Mouse (Mus musculus) T-helper 2 cell (primary cell): Measurements from ENCODE around the gene Dcst2.

ENCODE experiments used
- in situ Hi-C: fragments of 300-600 bp; cut with MboI, MseI; formaldehyde crosslinking; loops from one replicate; pipeline ENCODE4 v1.15.1; 2025; ENCODE audit warnings: high pct_unique_total_duplicates

The Dcst2 gene

GRCm38 (mm10) chr3:89411490-89412393 is 50.0 kb downstream of the Dcst2 start, which contains the start of gene Flad1:
Gene Flad1 (minus strand): TSS chr3:89411870.
- in situ Hi-C loops = no loop called here

- in situ Hi-C loops = no loop called here
These were observed 54.4 kb downstream of the Dcst2 start for GRCm38 (mm10) chr3:89416158-89416557.

GRCm38 (mm10) chr3:89417131-89417530 is 55.4 kb downstream of the Dcst2 start:
- in situ Hi-C loops = no loop called here

- in situ Hi-C loops = no loop called here
These were observed 56.0 kb downstream of the Dcst2 start for GRCm38 (mm10) chr3:89417840-89418169.

GRCm38 (mm10) chr3:89418170-89418860 is 56.5 kb downstream of the Dcst2 start, which contains the start of the genes Cks1b and Shc1:
Gene Cks1b (minus strand): TSS chr3:89418383.
Gene Shc1 (plus strand): TSS chr3:89418443.
- in situ Hi-C loops = no loop called here

- in situ Hi-C loops = no loop called here
These were observed 57.1 kb downstream of the Dcst2 start for GRCm38 (mm10) chr3:89418861-89419250.

- in situ Hi-C loops = no loop called here
These were observed 57.8 kb downstream of the Dcst2 start for GRCm38 (mm10) chr3:89419571-89419970.

- in situ Hi-C loops = no loop called here
These were observed 58.2 kb downstream of the Dcst2 start for GRCm38 (mm10) chr3:89419981-89420380.

- in situ Hi-C loops = no loop called here
These were observed 58.6 kb downstream of the Dcst2 start for GRCm38 (mm10) chr3:89420421-89420820.

GRCm38 (mm10) chr3:89421002-89421774 is 59.4 kb downstream of the Dcst2 start:
- in situ Hi-C loops = no loop called here

- in situ Hi-C loops = no loop called here
These were observed 60.2 kb downstream of the Dcst2 start for GRCm38 (mm10) chr3:89421810-89422473.

GRCm38 (mm10) chr3:89422556-89423205 is 60.9 kb downstream of the Dcst2 start:
- in situ Hi-C loops = no loop called here

GRCm38 (mm10) chr3:89424416-89425140 is 62.8 kb downstream of the Dcst2 start:
- in situ Hi-C loops = no loop called here

GRCm38 (mm10) chr3:89425141-89425525 is 63.4 kb downstream of the Dcst2 start:
- in situ Hi-C loops = no loop called here

GRCm38 (mm10) chr3:89425876-89426275 is 64.1 kb downstream of the Dcst2 start:
- in situ Hi-C loops = no loop called here
